Mouse (Mus musculus) heart, postnatal 4 days (tissue): ENCODE results near the gene Fam167b. TPM values are rescaled to one million over a fixed set of nuclear protein-coding genes. Genes with fewer than 3 reads are reported as not detected.

Experiments
- DNase-seq: peaks from one replicate; pipeline ENCODE4 v3.0.0; 2021
- total RNA-seq, 2 experiments: library from RNA; stranded (reverse); gene quantifications; 2 replicates each; pipeline ENCODE4 v1.2.3; 2021

Gene Fam167b
- total RNA-seq, result 1 to 10 TPM; 1.5 TPM

- peak; percentile 49 for DNase-seq
Observed at GRCm38 (mm10) chr4:129578466-129578865, at the start of gene Fam167b. Gene Fam167b, minus strand, starts transcription at chr4:129578549.

- no peak for DNase-seq
Observed at GRCm38 (mm10) chr4:129626035-129626434, 47.7 kb upstream of the Fam167b start.

GRCm38 (mm10) chr4:129625496-129625895 lies 47.1 kb upstream of the Fam167b start:
- no peak for DNase-seq

- peak; percentile 56 for DNase-seq
Observed at GRCm38 (mm10) chr4:129625029-129625370, 46.7 kb upstream of the Fam167b start.

GRCm38 (mm10) chr4:129624281-129625028 lies 46.1 kb upstream of the Fam167b start:
- peak; percentile 85 for DNase-seq

GRCm38 (mm10) chr4:129623681-129624091 lies 45.3 kb upstream of the Fam167b start, which contains the start of gene Ccdc28b:
Gene Ccdc28b, minus strand, starts transcription at chr4:129623947.
- DNase-seq, result peak; percentile 50

GRCm38 (mm10) chr4:129622803-129623535 lies 44.6 kb upstream of the Fam167b start:
- DNase-seq, result no peak

GRCm38 (mm10) chr4:129622120-129622802 lies 43.9 kb upstream of the Fam167b start:
- no peak for DNase-seq

GRCm38 (mm10) chr4:129621283-129621841 lies 43.0 kb upstream of the Fam167b start:
- DNase-seq, result peak; percentile 37

- DNase-seq, result no peak
Observed at GRCm38 (mm10) chr4:129620419-129621282, 42.3 kb upstream of the Fam167b start.

GRCm38 (mm10) chr4:129618786-129619691 lies 40.7 kb upstream of the Fam167b start, which contains the start of gene Iqcc:
Gene Iqcc, minus strand, starts transcription at chr4:129619099.
- DNase-seq, result peak; percentile 97

- DNase-seq, result no peak
Observed at GRCm38 (mm10) chr4:129618031-129618430, 39.7 kb upstream of the Fam167b start.

- no peak for DNase-seq
Observed at GRCm38 (mm10) chr4:129617121-129617641, 38.8 kb upstream of the Fam167b start.

- DNase-seq, result no peak
Observed at GRCm38 (mm10) chr4:129616631-129617030, 38.3 kb upstream of the Fam167b start.

- no peak for DNase-seq
Observed at GRCm38 (mm10) chr4:129615801-129616290, 37.5 kb upstream of the Fam167b start.

- DNase-seq, result peak; percentile 75
Observed at GRCm38 (mm10) chr4:129614093-129614492, 35.7 kb upstream of the Fam167b start, which contains the start of gene Dcdc2b. Gene Dcdc2b, minus strand, starts transcription at chr4:129614257.

GRCm38 (mm10) chr4:129610472-129610871 lies 32.1 kb upstream of the Fam167b start:
- DNase-seq, result no peak

- no peak for DNase-seq
Observed at GRCm38 (mm10) chr4:129610026-129610425, 31.7 kb upstream of the Fam167b start.

- no peak for DNase-seq
Observed at GRCm38 (mm10) chr4:129609139-129609631, 30.8 kb upstream of the Fam167b start.
